Mouse (Mus musculus): ENCODE measurements around the gene Uchl4. TPM values are rescaled to one million over a fixed set of nuclear protein-coding genes. Genes with fewer than 3 reads are reported as not detected.
"Not testable (repeated sequence)": the region's sequence is repeated elsewhere in the genome, so short reads cannot be mapped to it uniquely, and the experiment has no call there.

Uchl4 gene
- polyA plus RNA-seq, 1 experiment from 2014 or later: 2.4 TPM

GRCm38 (mm10) chr9:64261023-64261422, 26.0 kb downstream of the Uchl4 start:
- H3K27me3 ChIP-seq (replicated peaks; ENCODE audit: control insufficient read depth, insufficient read depth, low read length): no peaks in the 10 kb centered on the region
- H3K9me3 ChIP-seq (ENCODE audit: control insufficient read depth, low read length): no peaks in the 10 kb centered on the region
- no peak overlapping the region for H3K4me2 ChIP-seq (ENCODE audit: low read depth, low read length)
- no peak overlapping the region for H3K9ac ChIP-seq (ENCODE audit: low read depth, low read length)
- no peak for ATAC-seq
- no peak overlapping the region for H3K4me3 ChIP-seq (ENCODE audit: low read length)
- 80% methylated on average over 4 of the region's 4 CpGs for WGBS
- no peaks in the 10 kb centered on the region for H3K4me1 ChIP-seq (ENCODE audit: control insufficient read depth, insufficient read depth, low read length)
- H3K36me3 ChIP-seq (ENCODE audit: control insufficient read depth, insufficient read depth, low read length): no peaks in the 10 kb centered on the region
- H3K27ac ChIP-seq (ENCODE audit: low read length): no peak overlapping the region

- H3K9ac ChIP-seq (ENCODE audit: low read depth, low read length): no peak overlapping the region
- 49% methylated on average over 1 of the region's 1 CpGs for WGBS
These were observed 29.8 kb downstream of the Uchl4 start for GRCm38 (mm10) chr9:64264813-64265212.

GRCm38 (mm10) chr9:64267231-64267630, 32.2 kb downstream of the Uchl4 start:
- H3K4me1 ChIP-seq (ENCODE audit: control insufficient read depth, insufficient read depth, low read length): no peaks in the 10 kb centered on the region
- no peak overlapping the region for H3K9ac ChIP-seq (ENCODE audit: low read depth, low read length)
- no peaks in the 10 kb centered on the region for H3K36me3 ChIP-seq (ENCODE audit: control insufficient read depth, insufficient read depth, low read length)
- H3K27ac ChIP-seq (ENCODE audit: low read length): no peak overlapping the region
- WGBS: 67% methylated on average over 1 of the region's 1 CpGs
- no peaks in the 10 kb centered on the region for H3K27me3 ChIP-seq (replicated peaks; ENCODE audit: control insufficient read depth, insufficient read depth, low read length)
- H3K4me3 ChIP-seq (ENCODE audit: low read length): no peak overlapping the region
- no peak overlapping the region for H3K4me2 ChIP-seq (ENCODE audit: low read depth, low read length)
- ATAC-seq: no peak
- no peaks in the 10 kb centered on the region for H3K9me3 ChIP-seq (ENCODE audit: control insufficient read depth, low read length)

More at GRCm38 (mm10) chr9:64264813-64265212, 29.8 kb downstream of the Uchl4 start:
- no peak for ATAC-seq
- H3K9me3 ChIP-seq (ENCODE audit: control insufficient read depth, low read length): no peaks in the 10 kb centered on the region
- H3K4me2 ChIP-seq (ENCODE audit: low read depth, low read length): no peak overlapping the region
- H3K36me3 ChIP-seq (ENCODE audit: control insufficient read depth, insufficient read depth, low read length): no peaks in the 10 kb centered on the region
- no peaks in the 10 kb centered on the region for H3K4me1 ChIP-seq (ENCODE audit: control insufficient read depth, insufficient read depth, low read length)
- no peak overlapping the region for H3K4me3 ChIP-seq (ENCODE audit: low read length)
- no peak overlapping the region for H3K27ac ChIP-seq (ENCODE audit: low read length)
- H3K27me3 ChIP-seq (replicated peaks; ENCODE audit: control insufficient read depth, insufficient read depth, low read length): no peaks in the 10 kb centered on the region

GRCm38 (mm10) chr9:64268196-64268595, 33.2 kb downstream of the Uchl4 start:
- H3K4me3 ChIP-seq (ENCODE audit: low read length): no peak overlapping the region
- H3K4me1 ChIP-seq (ENCODE audit: control insufficient read depth, insufficient read depth, low read length): no peaks in the 10 kb centered on the region
- H3K9ac ChIP-seq (ENCODE audit: low read depth, low read length): no peak overlapping the region
- H3K4me2 ChIP-seq (ENCODE audit: low read depth, low read length): no peak overlapping the region
- no peaks in the 10 kb centered on the region for H3K27me3 ChIP-seq (replicated peaks; ENCODE audit: control insufficient read depth, insufficient read depth, low read length)
- H3K9me3 ChIP-seq (ENCODE audit: control insufficient read depth, low read length): no peaks in the 10 kb centered on the region
- WGBS: 78% methylated on average over 10 of the region's 10 CpGs
- H3K36me3 ChIP-seq (ENCODE audit: control insufficient read depth, insufficient read depth, low read length): no peaks in the 10 kb centered on the region
- H3K27ac ChIP-seq (ENCODE audit: low read length): no peak overlapping the region
- ATAC-seq: no peak

- H3K4me1 ChIP-seq (ENCODE audit: control insufficient read depth, insufficient read depth, low read length); H3K9ac ChIP-seq (ENCODE audit: low read depth, low read length); H3K36me3 ChIP-seq (ENCODE audit: control insufficient read depth, insufficient read depth, low read length); H3K9me3 ChIP-seq (ENCODE audit: control insufficient read depth, low read length); H3K27me3 ChIP-seq (replicated peaks; ENCODE audit: control insufficient read depth, insufficient read depth, low read length); H3K4me2 ChIP-seq (ENCODE audit: low read depth, low read length); ATAC-seq; H3K4me3 ChIP-seq (ENCODE audit: low read length); H3K27ac ChIP-seq (ENCODE audit: low read length): not testable (repeated sequence)
- 93% methylated on average over 8 of the region's 8 CpGs for WGBS
These were observed 33.8 kb downstream of the Uchl4 start for GRCm38 (mm10) chr9:64268836-64269235.

GRCm38 (mm10) chr9:64271249-64271648, 36.2 kb downstream of the Uchl4 start:
- no peak overlapping the region for H3K27ac ChIP-seq (ENCODE audit: low read length)
- WGBS: 61% methylated on average over 3 of the region's 3 CpGs
- H3K4me1 ChIP-seq (ENCODE audit: control insufficient read depth, insufficient read depth, low read length): no peaks in the 10 kb centered on the region
- H3K36me3 ChIP-seq (ENCODE audit: control insufficient read depth, insufficient read depth, low read length): no peaks in the 10 kb centered on the region
- no peak overlapping the region for H3K9ac ChIP-seq (ENCODE audit: low read depth, low read length)
- no peaks in the 10 kb centered on the region for H3K27me3 ChIP-seq (replicated peaks; ENCODE audit: control insufficient read depth, insufficient read depth, low read length)
- no peak overlapping the region for H3K4me2 ChIP-seq (ENCODE audit: low read depth, low read length)
- H3K4me3 ChIP-seq (ENCODE audit: low read length): no peak overlapping the region
- ATAC-seq: no peak
- no peaks in the 10 kb centered on the region for H3K9me3 ChIP-seq (ENCODE audit: control insufficient read depth, low read length)

GRCm38 (mm10) chr9:64272611-64273010, 37.6 kb downstream of the Uchl4 start:
- Histone ChIP-seq H3K4me1 (ENCODE audit: control insufficient read depth, insufficient read depth, low read length) (no peaks in the 10 kb centered on the region), H3K4me3 (ENCODE audit: low read length) (no peak overlapping the region), H3K27me3 (replicated peaks; ENCODE audit: control insufficient read depth, insufficient read depth, low read length) (no peaks in the 10 kb centered on the region), H3K36me3 (ENCODE audit: control insufficient read depth, insufficient read depth, low read length) (no peaks in the 10 kb centered on the region), H3K4me2 (ENCODE audit: low read depth, low read length) (no peak overlapping the region), H3K9me3 (ENCODE audit: control insufficient read depth, low read length) (no peaks in the 10 kb centered on the region), H3K27ac (ENCODE audit: low read length) (no peak overlapping the region), H3K9ac (ENCODE audit: low read depth, low read length) (no peak overlapping the region)
- 43% methylated on average over 7 of the region's 7 CpGs for WGBS
- no peak for ATAC-seq

- no peak overlapping the region for H3K27ac ChIP-seq (ENCODE audit: low read length)
- WGBS: 70% methylated on average over 4 of the region's 4 CpGs
These were observed 38.8 kb downstream of the Uchl4 start for GRCm38 (mm10) chr9:64273757-64274156.

GRCm38 (mm10) chr9:64274291-64274690, 39.3 kb downstream of the Uchl4 start:
- Histone ChIP-seq H3K9me3 (ENCODE audit: control insufficient read depth, low read length) (no peaks in the 10 kb centered on the region), H3K27ac (ENCODE audit: low read length) (no peak overlapping the region), H3K4me3 (ENCODE audit: low read length) (no peak overlapping the region), H3K36me3 (ENCODE audit: control insufficient read depth, insufficient read depth, low read length) (no peaks in the 10 kb centered on the region), H3K9ac (ENCODE audit: low read depth, low read length) (no peak overlapping the region), H3K4me2 (ENCODE audit: low read depth, low read length) (no peak overlapping the region), H3K27me3 (replicated peaks; ENCODE audit: control insufficient read depth, insufficient read depth, low read length) (no peaks in the 10 kb centered on the region), H3K4me1 (ENCODE audit: control insufficient read depth, insufficient read depth, low read length) (no peaks in the 10 kb centered on the region)
- whole genome bisulfite sequencing: 73% methylated on average over 4 of the region's 4 CpGs
- ATAC-seq: no peak

More at GRCm38 (mm10) chr9:64273757-64274156, 38.8 kb downstream of the Uchl4 start:
- Histone ChIP-seq H3K4me3 (ENCODE audit: low read length) (no peak overlapping the region), H3K4me1 (ENCODE audit: control insufficient read depth, insufficient read depth, low read length) (no peaks in the 10 kb centered on the region), H3K9me3 (ENCODE audit: control insufficient read depth, low read length) (no peaks in the 10 kb centered on the region), H3K4me2 (ENCODE audit: low read depth, low read length) (no peak overlapping the region), H3K36me3 (ENCODE audit: control insufficient read depth, insufficient read depth, low read length) (no peaks in the 10 kb centered on the region), H3K9ac (ENCODE audit: low read depth, low read length) (no peak overlapping the region), H3K27me3 (replicated peaks; ENCODE audit: control insufficient read depth, insufficient read depth, low read length) (no peaks in the 10 kb centered on the region)
- ATAC-seq: no peak

- no peaks in the 10 kb centered on the region for H3K4me1 ChIP-seq (ENCODE audit: control insufficient read depth, insufficient read depth, low read length)
- H3K4me2 ChIP-seq (ENCODE audit: low read depth, low read length): no peak overlapping the region
- no peak overlapping the region for H3K9ac ChIP-seq (ENCODE audit: low read depth, low read length)
- H3K27ac ChIP-seq (ENCODE audit: low read length): no peak overlapping the region
- H3K36me3 ChIP-seq (ENCODE audit: control insufficient read depth, insufficient read depth, low read length): no peaks in the 10 kb centered on the region
- no peaks in the 10 kb centered on the region for H3K9me3 ChIP-seq (ENCODE audit: control insufficient read depth, low read length)
- H3K27me3 ChIP-seq (replicated peaks; ENCODE audit: control insufficient read depth, insufficient read depth, low read length): no peaks in the 10 kb centered on the region
- H3K4me3 ChIP-seq (ENCODE audit: low read length): no peak overlapping the region
- no peak for ATAC-seq
- WGBS: 77% methylated on average over 1 of the region's 1 CpGs
These were observed 39.9 kb downstream of the Uchl4 start for GRCm38 (mm10) chr9:64274919-64275318.
